Mouse (Mus musculus) heart, embryonic 16.5 days (tissue): ENCODE results near the gene BC025920. TPM values are rescaled to one million over a fixed set of nuclear protein-coding genes. Genes with fewer than 3 reads are reported as not detected.
"Not testable (repeated sequence)": the region's sequence is repeated elsewhere in the genome, so short reads cannot be mapped to it uniquely, and the experiment has no call there.

Source experiments
- ATAC-seq: fragments of 200-750 bp; cut with Nextera tagmentation; replicated peaks from 2 replicates; pipeline ENCODE4 v1.8.0; 2017; ENCODE audit warnings: moderate number of reproducible peaks; ENCODE audit not compliant: insufficient read depth, low FRiP score; ENCODE audit errors: extremely low read depth
- H3K27ac ChIP-seq: fragments of 300-500 bp; sonication (generic); 2 replicates; pipeline ENCODE4 v1.5.1; 2014; ENCODE audit warnings: mild to moderate bottlenecking, low read length, control low read depth, moderate library complexity
- H3K27me3 ChIP-seq: fragments of 300-500 bp; sonication (generic); 2 replicates; pipeline ENCODE4 v1.6.1; 2014; ENCODE audit warnings: low read length, mixed read lengths; ENCODE audit not compliant: control insufficient read depth, insufficient read depth
- H3K36me3 ChIP-seq: fragments of 300-500 bp; sonication (generic); 2 replicates; pipeline ENCODE4 v1.6.1; 2014; ENCODE audit not compliant: control insufficient read depth, insufficient read depth
- H3K4me1 ChIP-seq: fragments of 300-500 bp; sonication (generic); 2 replicates; pipeline ENCODE4 v1.6.1; 2014; ENCODE audit warnings: low read length, mixed read lengths; ENCODE audit not compliant: control insufficient read depth, insufficient read depth
- H3K4me2 ChIP-seq: fragments of 300-500 bp; sonication (generic); 2 replicates; pipeline ENCODE4 v1.6.1; 2014; ENCODE audit warnings: low read depth, mild to moderate bottlenecking, control low read depth, low read length
- H3K4me3 ChIP-seq: fragments of 300-500 bp; sonication (generic); 2 replicates; pipeline ENCODE4 v1.5.1; 2014; ENCODE audit warnings: mild to moderate bottlenecking, control low read depth, low read length
- H3K9ac ChIP-seq: fragments of 300-500 bp; sonication (generic); 2 replicates; pipeline ENCODE4 v1.6.1; 2014; ENCODE audit warnings: low read length, control low read depth
- H3K9me3 ChIP-seq: fragments of 300-500 bp; sonication (generic); replicated peaks from 2 replicates; pipeline ENCODE4 v1.6.1; 2016; ENCODE audit warnings: low read length; ENCODE audit not compliant: control insufficient read depth
- WGBS: fragments of 180-500 bp; shearing (Covaris S2); extraction: QIAGEN DNeasy Blood & Tissue Kit; methylation state at CpG from one replicate; pipeline ENCODE4 v1.1.7; 2014; 5-methylcytosine and 5-hydroxymethylcytosine counted together
- polyA plus RNA-seq: library from polyadenylated mRNA; unstranded; fragments of >200 nt; fragmentation: Nextera tagmentation; extraction: Ambion mirVana; gene quantifications from 2 replicates; pipeline ENCODE4 v1.2.1, GENCODE M21; 2015

BC025920 gene
- polyA plus RNA-seq, 1 experiment from 2014 or later: 1.2 TPM

GRCm38 (mm10) chr10:81642648-81643448, 36.8 kb downstream of the BC025920 start:
- peak overlapping the region; percentile 99 for H3K9ac ChIP-seq
- H3K4me1 ChIP-seq: peaks cover 23% of the 10 kb centered on the region
- no peak; the same call in 1 of the 2 replicates for ATAC-seq
- peak overlapping the region; percentile 99 for H3K27ac ChIP-seq
- peak overlapping the region; percentile 84 for H3K4me2 ChIP-seq
- H3K4me3 ChIP-seq: peak overlapping the region; percentile 87
- 18% methylated on average over 24 of the region's 24 CpGs for WGBS
- H3K36me3 ChIP-seq: no peaks in the 10 kb centered on the region
- no peaks in the 10 kb centered on the region for H3K9me3 ChIP-seq
- H3K27me3 ChIP-seq: no peaks in the 10 kb centered on the region

GRCm38 (mm10) chr10:81643449-81644055, 37.5 kb downstream of the BC025920 start:
- Histone ChIP-seq H3K9ac (peak overlapping the region; percentile 99), H3K4me2 (peak overlapping the region; percentile 84), H3K27me3 (no peaks in the 10 kb centered on the region), H3K36me3 (no peaks in the 10 kb centered on the region), H3K27ac (peak overlapping the region; percentile 99), H3K4me3 (peak overlapping the region; percentile 87), H3K4me1 (peaks cover 23% of the 10 kb centered on the region), H3K9me3 (no peaks in the 10 kb centered on the region)
- peak; percentile 89 for ATAC-seq
- WGBS: under 1% methylated on average over 75 of the region's 75 CpGs

- peaks cover 23% of the 10 kb centered on the region for H3K4me1 ChIP-seq
- no peaks in the 10 kb centered on the region for H3K36me3 ChIP-seq
- ATAC-seq: no peak
- H3K4me3 ChIP-seq: peak overlapping the region; percentile 87
- peak overlapping the region; percentile 99 for H3K27ac ChIP-seq
- H3K9me3 ChIP-seq: no peaks in the 10 kb centered on the region
- H3K9ac ChIP-seq: peak overlapping the region; percentile 99
- no peaks in the 10 kb centered on the region for H3K27me3 ChIP-seq
- 53% methylated on average over 2 of the region's 2 CpGs for WGBS
- peak overlapping the region; percentile 84 for H3K4me2 ChIP-seq
Observed at GRCm38 (mm10) chr10:81644162-81644561, 38.1 kb downstream of the BC025920 start.

- Histone ChIP-seq H3K4me3 (no peak overlapping the region), H3K4me1 (peaks cover 23% of the 10 kb centered on the region), H3K9ac (no peak overlapping the region), H3K9me3 (no peaks in the 10 kb centered on the region), H3K4me2 (no peak overlapping the region), H3K36me3 (no peaks in the 10 kb centered on the region), H3K27ac (no peak overlapping the region), H3K27me3 (no peaks in the 10 kb centered on the region)
- WGBS: 93% methylated on average over 18 of the region's 18 CpGs
- ATAC-seq: no peak
Observed at GRCm38 (mm10) chr10:81644716-81645115, 38.6 kb downstream of the BC025920 start.

- Histone ChIP-seq H3K9me3 (no peaks in the 10 kb centered on the region; the same call in 1 of the 2 replicates), H3K4me2 (no peak overlapping the region), H3K27ac (no peak overlapping the region), H3K4me1 (peaks cover 25% of the 10 kb centered on the region), H3K27me3 (no peaks in the 10 kb centered on the region), H3K36me3 (peaks cover 1% of the 10 kb centered on the region; the same call in 1 of the 2 replicates), H3K9ac (no peak overlapping the region), H3K4me3 (no peak overlapping the region)
- 87% methylated on average over 4 of the region's 4 CpGs for WGBS
- ATAC-seq: no peak
Observed at GRCm38 (mm10) chr10:81645391-81645790, 39.3 kb downstream of the BC025920 start.

- Histone ChIP-seq H3K9me3 (peaks cover 3% of the 10 kb centered on the region; the same call in 1 of the 2 replicates), H3K27me3 (no peaks in the 10 kb centered on the region), H3K4me2 (no peak overlapping the region), H3K36me3 (peaks cover 7% of the 10 kb centered on the region; the same call in 1 of the 2 replicates), H3K9ac (no peak overlapping the region), H3K4me1 (peaks cover 22% of the 10 kb centered on the region), H3K27ac (no peak overlapping the region), H3K4me3 (no peak overlapping the region)
- ATAC-seq: no peak
- 68% methylated on average over 7 of the region's 7 CpGs for WGBS
Observed at GRCm38 (mm10) chr10:81646015-81646555, 40.0 kb downstream of the BC025920 start.

- peaks cover 12% of the 10 kb centered on the region; the same call in 1 of the 2 replicates for H3K36me3 ChIP-seq
- 2% methylated on average over 32 of the region's 52 CpGs for WGBS
- not testable (repeated sequence) for H3K9me3 ChIP-seq, H3K27me3 ChIP-seq, H3K4me1 ChIP-seq
- peak; percentile 93 for ATAC-seq
- peak within 1 kb of the TSS; percentile 77 for H3K27ac ChIP-seq
- peak within 1 kb of the TSS; percentile 80 for H3K9ac ChIP-seq
- peak within 1 kb of the TSS; percentile 71 for H3K4me2 ChIP-seq
- peak within 1 kb of the TSS; percentile 64 for H3K4me3 ChIP-seq
Observed at GRCm38 (mm10) chr10:81648803-81649775, 43.0 kb downstream of the BC025920 start, which contains the start of gene Gm10778. TSS of gene Gm10778 (plus strand) at chr10:81649059.

- Histone ChIP-seq H3K4me3 (no peak overlapping the region), H3K36me3 (peaks cover 44% of the 10 kb centered on the region)
Observed at GRCm38 (mm10) chr10:81655178-81655577, 49.1 kb downstream of the BC025920 start.

More at GRCm38 (mm10) chr10:81655178-81655577, 49.1 kb downstream of the BC025920 start:
- WGBS: 93% methylated on average over 10 of the region's 10 CpGs
- no peak overlapping the region for H3K4me2 ChIP-seq
- ATAC-seq: no peak
- no peak overlapping the region for H3K27ac ChIP-seq
- H3K9ac ChIP-seq: no peak overlapping the region
- no peaks in the 10 kb centered on the region for H3K27me3 ChIP-seq
- H3K4me1 ChIP-seq: peaks cover 2% of the 10 kb centered on the region; the same call in 1 of the 2 replicates
- H3K9me3 ChIP-seq: peaks cover 29% of the 10 kb centered on the region
